In the genomic region with DNA sequence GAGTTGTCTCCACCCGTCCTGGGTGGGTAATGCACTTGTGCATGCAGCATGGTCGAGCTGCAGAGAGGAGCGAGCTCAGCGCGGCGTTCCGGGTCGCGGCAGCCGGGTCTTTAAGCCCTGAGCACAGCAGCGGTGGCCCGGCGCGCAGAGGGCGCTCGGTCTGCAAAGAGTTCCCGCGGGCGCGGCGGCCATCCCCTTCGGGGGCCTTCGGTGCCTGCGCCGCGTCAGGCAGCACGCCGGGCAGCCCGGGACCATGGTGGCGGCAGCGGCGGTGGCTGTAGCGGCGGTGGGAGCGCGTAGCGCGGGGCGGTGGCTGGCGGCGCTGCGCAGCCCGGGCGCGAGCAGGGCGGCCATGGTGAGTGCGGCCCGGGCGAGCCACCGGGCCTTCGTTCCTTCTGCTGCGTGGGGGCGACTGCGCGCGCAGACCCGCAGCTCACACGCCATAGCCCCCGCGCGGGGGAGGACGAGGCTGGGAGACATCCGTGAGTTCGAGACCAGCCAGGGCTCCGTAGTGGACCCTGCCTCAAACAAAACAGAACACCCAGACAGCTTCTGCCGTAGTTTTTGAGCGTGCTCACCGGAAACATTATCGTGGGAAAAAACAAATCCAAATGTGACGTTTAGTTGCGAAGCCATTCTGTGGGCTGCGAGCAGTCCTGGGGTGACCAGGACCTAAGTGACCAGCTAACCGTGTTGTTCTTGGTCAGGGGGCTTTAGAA, we compare ENCODE assay signal across 8 mouse cellular contexts. TPM values are rescaled to one million over a fixed set of nuclear protein-coding genes. Genes with fewer than 3 reads are reported as not detected.
DNase-seq lines count a peak whose midpoint lies in the region; ATAC-seq lines count a peak whose summit lies in the region.

Gene Pcbd2, plus strand, starts transcription at position 249 of the 719 bp plus-strand sequence.

- H3K4me1 ChIP-seq in hindbrain, embryonic 14.5 days (replicated peaks; ENCODE audit: control insufficient read depth, insufficient read depth, low read length): no peaks in the 10 kb centered on the region

- H3K4me2 ChIP-seq in hindbrain, embryonic 14.5 days (replicated peaks): peak within 1 kb of the TSS; percentile 59

- H3K9me3 ChIP-seq in hindbrain, embryonic 14.5 days (ENCODE audit: control insufficient read depth, low read length): no peaks in the 10 kb centered on the region

- peak; percentile 85 for DNase-seq in T-cell, adult 2 months (ENCODE audit: low spot score)
- peak; percentile 77 to 84 for DNase-seq in cerebellum, postnatal 36 days
- peak; percentile 78 to 82 for DNase-seq in frontal cortex, postnatal 36 days (ENCODE audit: low spot score in 2 of 2)
- DNase-seq in hindbrain, embryonic 14.5 days (ENCODE audit: low spot score): peak; percentile 76
- peak; percentile 74 to 75 for DNase-seq in layer of hippocampus, postnatal 25 days (ENCODE audit: extremely low spot score in 1 of 2, low spot score in 1 of 2)
- peak; percentile 89 for DNase-seq in lung, postnatal 14 days
- DNase-seq in ovary, postnatal 36 days (ENCODE audit: low spot score): peak; percentile 92
- DNase-seq in thymus, postnatal 25 days: peak; percentile 91

- under 1% methylated on average over 70 of the region's 73 CpGs for WGBS in hindbrain, embryonic 14.5 days

- no peaks in the 10 kb centered on the region for H3K27me3 ChIP-seq in hindbrain, embryonic 14.5 days (ENCODE audit: control insufficient read depth, insufficient read depth, low read length)

- peak within 1 kb of the TSS; percentile 77 for H3K9ac ChIP-seq in hindbrain, embryonic 14.5 days

- ATAC-seq in hindbrain, embryonic 14.5 days (ENCODE audit: low FRiP score): peak; percentile 88

- peak within 1 kb of the TSS; percentile 94 for H3K27ac ChIP-seq in hindbrain, embryonic 14.5 days

- H3K4me3 ChIP-seq in hindbrain, embryonic 14.5 days (replicated peaks; ENCODE audit: low read length): peak within 1 kb of the TSS; percentile 47

- peaks cover 35% of the 10 kb centered on the region for H3K36me3 ChIP-seq in hindbrain, embryonic 14.5 days (replicated peaks; ENCODE audit: control insufficient read depth, insufficient read depth)

RNA-seq across cellular contexts. Expression of gene Pcbd2, which starts in this region (rescaled TPM):
- polyA plus RNA-seq in hindbrain, embryonic 14.5 days (2014; fragmentation: Nextera tagmentation; extraction: Ambion mirVana): 23.6 and 25.3 TPM in 2 replicates
- 10 to 100 TPM; 30.9 to 40.2 TPM for total RNA-seq in layer of hippocampus, postnatal 25 days (2021)

Comparison
In these comparisons a context has a peak if more than half of its experiments do, and no peak if none do; other contexts are left out.
1. Peak in every context shown above with its lines: DNase-seq, ATAC-seq, H3K4me3 ChIP-seq and H3K27ac ChIP-seq.